Mouse (Mus musculus) megakaryocyte, adult 5-6 weeks (primary cell): ENCODE measurements around the gene Lmna. TPM values are rescaled to one million over a fixed set of nuclear protein-coding genes. Genes with fewer than 3 reads are reported as not detected.

Experiments
- ATAC-seq: 2 replicates; pipeline ENCODE4 v1.8.0; 2016; ENCODE audit warnings: mild to moderate bottlenecking, inconsistent platforms; ENCODE audit not compliant: poor library complexity, severe bottlenecking
- total RNA-seq, 2 experiments: library from RNA; stranded (forward) in 1 of 2; stranded (reverse) in 1 of 2; fragments of 153-499, 151-499 nt in 1 of 2; fragments of 221-1000, 200-1000 nt in 1 of 2; gene quantifications; 2 replicates each; pipeline versions ENCODE4 v1.2.3 to v1.2.4; 2015 to 2017

Lmna gene
- total RNA-seq, 2 experiments from 2014 or later = 1.5 to 2.5 TPM

- ATAC-seq = no peak
Measured at GRCm38 (mm10) chr3:88479828-88480227, 29.9 kb downstream of the Lmna start.

GRCm38 (mm10) chr3:88479163-88479562 is 30.6 kb downstream of the Lmna start:
- ATAC-seq = no peak

GRCm38 (mm10) chr3:88477735-88478134 is 32.0 kb downstream of the Lmna start:
- peak; percentile 94 for ATAC-seq

GRCm38 (mm10) chr3:88476403-88476802 is 33.4 kb downstream of the Lmna start:
- peak; percentile 83 for ATAC-seq

GRCm38 (mm10) chr3:88473571-88473970 is 36.2 kb downstream of the Lmna start:
- ATAC-seq = no peak

GRCm38 (mm10) chr3:88473020-88473419 is 36.7 kb downstream of the Lmna start:
- ATAC-seq = no peak

GRCm38 (mm10) chr3:88470943-88471479 is 38.7 kb downstream of the Lmna start:
- ATAC-seq = no peak

GRCm38 (mm10) chr3:88469466-88469865 is 40.3 kb downstream of the Lmna start:
- ATAC-seq = no peak

- peak; percentile 88 for ATAC-seq
Measured at GRCm38 (mm10) chr3:88467116-88467824, 42.5 kb downstream of the Lmna start.

GRCm38 (mm10) chr3:88465127-88465526 is 44.6 kb downstream of the Lmna start:
- ATAC-seq = peak; percentile 82

GRCm38 (mm10) chr3:88464425-88464824 is 45.3 kb downstream of the Lmna start:
- peak; percentile 46 for ATAC-seq

GRCm38 (mm10) chr3:88460983-88461696 is 48.6 kb downstream of the Lmna start, which contains the start of gene Sema4a:
Sema4a (minus strand) TSS chr3:88461182.
- no peak for ATAC-seq

GRCm38 (mm10) chr3:88460029-88460428 is 49.7 kb downstream of the Lmna start:
- peak; percentile 63 for ATAC-seq

- no peak for ATAC-seq
Measured at GRCm38 (mm10) chr3:88458778-88459219, 51.0 kb downstream of the Lmna start.

GRCm38 (mm10) chr3:88456746-88457532 is 52.8 kb downstream of the Lmna start:
- ATAC-seq = no peak

- ATAC-seq = no peak
Measured at GRCm38 (mm10) chr3:88456313-88456712, 53.4 kb downstream of the Lmna start.

- peak; percentile 39 for ATAC-seq
Measured at GRCm38 (mm10) chr3:88455588-88456264, 54.0 kb downstream of the Lmna start.

GRCm38 (mm10) chr3:88454762-88455587 is 54.8 kb downstream of the Lmna start:
- ATAC-seq = peak; percentile 70

GRCm38 (mm10) chr3:88453986-88454385 is 55.8 kb downstream of the Lmna start:
- ATAC-seq = peak; percentile 33

- ATAC-seq = no peak
Measured at GRCm38 (mm10) chr3:88453369-88453768, 56.4 kb downstream of the Lmna start.
